Mouse (Mus musculus) embryonic stem cell, embryonic (primary cell): ENCODE results near the gene Rin3.

ENCODE experiments used
- CTCF ChIA-PET, 4 experiments: fragments of 300-600 bp in 2 of 4; fragments of 350-600 bp in 2 of 4; sonication (Branson Sonifier 250); formaldehyde crosslinking; loops; one replicate each; lab custom pipeline; 2022; ENCODE audit warnings: inconsistent platforms in 2 of 4; lab: Charles Lee
- POLR2A ChIA-PET, 4 experiments: fragments of 300-600 bp in 2 of 4; fragments of 350-600 bp in 2 of 4; sonication (Branson Sonifier 250); formaldehyde crosslinking; loops; one replicate each; lab custom pipeline; 2022; ENCODE audit warnings: antibody characterized with exemption in 4 of 4, inconsistent platforms in 1 of 4; lab: Charles Lee

Rin3 gene

DNA sequence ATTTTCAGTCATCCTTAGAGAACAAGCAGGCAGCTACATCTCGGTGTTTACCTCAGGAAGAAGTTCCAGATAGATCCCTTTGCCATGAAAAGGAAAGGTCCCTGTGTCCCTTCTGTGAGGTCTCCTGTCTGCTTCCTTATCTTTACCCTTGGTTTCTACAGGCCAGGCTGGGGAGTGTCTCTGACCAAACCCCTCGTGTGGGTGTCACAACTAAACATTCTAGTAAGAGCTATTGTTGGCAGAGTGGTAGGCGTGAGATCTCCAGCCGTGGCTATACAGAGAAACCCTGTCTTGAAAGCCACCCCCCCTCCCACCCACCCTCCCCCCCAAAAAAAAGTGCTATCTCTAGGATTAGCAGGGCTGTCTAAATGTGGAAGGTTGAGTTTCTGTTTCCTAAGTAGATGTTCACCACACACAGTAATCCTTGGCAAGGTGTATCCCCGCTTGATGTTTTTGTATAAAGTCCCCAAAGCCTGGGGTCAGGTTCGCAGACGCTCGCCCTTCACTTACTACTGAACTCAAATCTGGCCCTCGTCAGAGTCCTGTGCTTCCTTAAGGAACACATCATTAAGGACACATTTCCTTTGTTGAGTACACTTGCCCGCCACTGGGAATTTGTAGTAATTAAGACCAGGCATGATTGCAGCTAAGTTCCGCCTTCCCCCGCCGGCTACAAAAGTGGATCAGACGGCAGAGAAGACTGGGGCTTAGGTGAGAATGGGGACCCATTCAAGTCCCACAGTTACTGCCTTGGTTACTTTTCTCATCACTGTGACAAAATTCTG, 62.4 kb downstream of the Rin3 start:
- POLR2A ChIA-PET = interaction anchor here in 2 of 4 experiments (0.9 to 1.7 kb wide), 2 partner anchors 9 to 343 kb away, joined by 3 read pairs; no protein-coding TSS in a partner anchor

GRCm38 (mm10) chr12:102346507-102346906, 63.7 kb downstream of the Rin3 start:
- ChIA-PET CTCF (interaction anchor here (0.6 to 1.9 kb wide), 36 partner anchors 8 to 1757 kb away, joined by 3 to 14 read pairs (median 3); partner anchors contain the start of gene Slc24a4 (in 1 of the 4)), POLR2A (interaction anchor here in 2 of 4 experiments (0.7 to 1.7 kb wide), 3 partner anchors 8 to 346 kb away, joined by 3 read pairs; no protein-coding TSS in a partner anchor)

More for the DNA sequence above, 62.4 kb downstream of the Rin3 start:
- CTCF ChIA-PET = interaction anchor here in 3 of 4 experiments (0.6 to 1.9 kb wide), 7 partner anchors 9 to 372 kb away, joined by 3 to 8 read pairs (median 3); no protein-coding TSS in a partner anchor

- POLR2A ChIA-PET = no interaction called here
- CTCF ChIA-PET = no interaction called here
Observed at GRCm38 (mm10) chr12:102348447-102348846, 65.6 kb downstream of the Rin3 start.

DNA sequence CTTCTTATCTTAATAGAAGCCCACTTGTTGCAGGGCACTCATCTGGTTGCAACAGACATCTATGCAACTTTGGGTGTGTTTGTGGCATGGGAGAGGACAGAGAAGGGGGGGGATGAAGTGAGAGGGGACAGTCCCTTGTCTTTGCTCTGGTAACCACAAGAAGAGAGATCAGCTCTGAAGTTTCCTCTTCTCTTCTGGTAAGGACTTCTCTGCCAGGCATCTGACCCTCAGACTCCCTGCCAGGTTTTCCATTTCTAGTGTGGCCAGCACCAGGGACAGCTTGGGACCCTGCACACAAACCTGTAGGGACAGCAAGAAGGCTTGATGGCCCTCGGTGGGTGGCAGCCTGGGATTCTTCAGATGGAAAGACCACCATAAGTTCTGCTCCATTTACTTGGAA, 68.1 kb downstream of the Rin3 start:
- POLR2A ChIA-PET = no interaction called here
- CTCF ChIA-PET = no interaction called here

DNA sequence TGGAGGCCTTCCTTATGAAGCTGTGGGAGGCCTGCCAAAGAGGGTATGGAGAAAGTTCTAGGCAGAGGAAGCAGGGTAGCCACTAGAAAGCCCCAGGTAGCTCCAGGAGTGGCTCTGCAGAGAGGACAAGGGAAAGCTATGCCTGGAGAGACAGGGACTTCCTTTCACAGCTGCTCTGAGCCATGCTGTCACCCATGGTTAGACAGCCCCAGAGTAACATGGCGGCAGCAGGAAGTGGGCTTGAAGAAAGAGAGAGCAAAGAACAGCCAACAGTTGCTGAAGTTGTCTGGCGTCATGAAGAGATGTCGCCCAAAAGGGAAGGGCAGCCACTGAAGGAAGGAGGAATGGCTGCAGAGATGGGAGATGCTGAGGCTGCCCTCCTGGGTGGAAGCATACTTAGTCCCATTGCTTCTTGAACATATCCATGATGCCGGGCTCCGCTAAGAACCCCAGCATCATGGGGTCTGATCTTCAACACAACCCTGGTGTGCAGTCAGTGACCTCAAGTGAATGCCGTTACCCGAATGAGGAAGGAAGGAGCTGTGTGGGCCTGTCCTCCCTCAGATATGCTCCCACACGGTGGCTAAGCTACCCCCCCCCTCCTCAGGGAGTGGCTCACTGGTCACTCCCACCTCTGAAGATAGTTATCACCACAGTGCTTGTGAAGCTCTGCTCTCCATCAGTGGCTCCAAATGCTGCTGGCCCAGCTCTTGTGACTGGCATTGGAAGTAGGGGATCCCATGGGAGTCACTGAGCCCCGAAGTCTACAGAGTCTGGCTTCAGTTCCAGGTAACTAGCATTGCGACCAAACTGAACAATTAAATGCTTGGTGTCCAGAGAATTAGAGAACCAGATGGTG, 71.5 kb downstream of the Rin3 start:
- CTCF ChIA-PET = interaction anchor here in 2 of 4 experiments (1.0 to 1.1 kb wide), 2 partner anchors 8 kb away, joined by 3 to 4 read pairs; no protein-coding TSS in a partner anchor
- POLR2A ChIA-PET = interaction anchor here in 1 of 4 experiments (0.6 to 0.9 kb wide), 2 partner anchors 8 to 1249 kb away, joined by 3 to 5 read pairs; no protein-coding TSS in a partner anchor

DNA sequence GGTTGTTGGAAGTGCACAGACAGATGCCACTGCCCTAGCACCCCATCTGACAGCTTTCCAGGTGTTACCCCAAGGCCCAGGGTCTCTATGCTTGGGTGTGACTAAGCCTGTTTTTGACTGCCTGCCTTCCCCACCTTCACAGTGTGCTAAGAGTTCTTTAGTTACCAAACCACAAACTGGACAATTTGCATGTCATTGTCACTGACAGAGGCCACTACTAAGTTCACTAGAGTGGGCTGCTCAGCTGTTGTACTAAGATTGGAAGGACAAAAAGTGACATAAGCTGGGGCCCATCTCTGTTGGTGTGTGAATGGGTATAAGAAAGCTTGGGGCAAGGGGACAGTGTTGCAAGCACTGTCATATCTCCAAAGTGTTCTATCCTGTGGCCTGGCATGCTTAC, 72.9 kb downstream of the Rin3 start:
- ChIA-PET CTCF (interaction anchor here in 1 of 4 experiments (0.6 to 1.1 kb wide), 2 partner anchors 9 to 120 kb away, joined by 3 to 4 read pairs; no protein-coding TSS in a partner anchor), POLR2A (no interaction called here)

DNA sequence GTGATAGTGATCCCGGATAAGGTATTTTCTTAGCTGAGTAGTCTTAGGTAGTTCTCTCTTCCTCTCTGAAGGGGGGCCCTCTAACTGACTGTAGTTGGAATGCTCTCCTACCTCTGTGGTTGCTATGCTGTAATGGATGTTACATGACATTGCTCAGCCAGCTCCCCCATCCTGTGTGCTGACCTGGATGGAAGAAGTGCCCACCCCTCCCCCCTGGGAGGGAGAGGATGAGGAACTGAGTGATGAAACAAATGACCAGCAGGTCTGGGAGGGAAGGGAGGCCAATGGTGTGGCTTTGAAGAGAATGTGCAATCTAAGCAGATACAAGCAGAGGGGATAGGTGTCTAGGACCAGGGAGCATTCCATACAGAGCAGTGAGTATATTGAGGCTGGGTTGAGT, 73.9 kb downstream of the Rin3 start:
- ChIA-PET POLR2A (no interaction called here), CTCF (interaction anchor here in 1 of 4 experiments (0.6 kb wide), 1 partner anchor 104 kb away, joined by 3 read pairs; no protein-coding TSS in a partner anchor)

GRCm38 (mm10) chr12:102359390-102359789, 76.5 kb downstream of the Rin3 start:
- POLR2A ChIA-PET = no interaction called here
- CTCF ChIA-PET = no interaction called here

GRCm38 (mm10) chr12:102361189-102362161, 78.6 kb downstream of the Rin3 start:
- POLR2A ChIA-PET = interaction anchor here in 2 of 4 experiments (0.6 to 1.0 kb wide), 3 partner anchors 8 to 99 kb away, joined by 3 to 5 read pairs (median 3); no protein-coding TSS in a partner anchor
- CTCF ChIA-PET = no interaction called here

GRCm38 (mm10) chr12:102365016-102365415, 82.2 kb downstream of the Rin3 start:
- POLR2A ChIA-PET = no interaction called here
- CTCF ChIA-PET = interaction anchor here in 1 of 4 experiments (0.6 kb wide), 1 partner anchor 147 kb away, joined by 6 read pairs; no protein-coding TSS in a partner anchor

DNA sequence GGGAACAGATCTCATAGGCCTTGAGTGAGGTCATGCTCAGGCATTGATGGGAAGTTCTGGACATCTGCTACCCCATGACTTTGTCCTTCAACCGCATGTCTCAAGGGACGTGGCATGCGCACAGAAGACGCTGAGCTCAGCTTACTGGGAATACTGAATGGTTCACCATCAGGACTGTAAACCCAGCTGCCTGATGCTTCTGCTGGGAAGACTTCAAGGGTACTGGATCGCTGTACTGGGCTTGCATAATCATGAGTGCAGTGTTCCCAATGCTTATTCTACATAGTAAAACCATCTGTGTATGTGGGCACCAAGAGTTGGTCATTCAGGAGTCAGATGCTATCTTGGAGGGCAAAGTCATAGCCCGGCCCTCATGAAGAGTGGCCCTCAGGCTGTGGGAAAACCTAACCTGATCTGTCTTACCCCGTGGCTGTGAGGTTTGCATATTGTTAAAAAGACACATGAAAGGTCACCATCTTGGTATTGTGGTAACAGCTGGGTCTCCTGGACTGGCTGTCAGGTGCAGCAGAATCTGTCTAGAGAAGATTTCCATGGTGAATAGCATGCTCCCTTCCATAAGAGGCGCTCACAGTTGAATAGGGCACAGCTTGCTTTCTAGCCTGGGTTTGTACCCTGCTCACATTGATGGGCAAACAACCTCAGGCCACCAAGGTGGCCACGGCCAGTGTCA, 83.4 kb downstream of the Rin3 start:
- POLR2A ChIA-PET = interaction anchor here in 1 of 4 experiments (0.8 kb wide), 1 partner anchor 512 kb away, joined by 4 read pairs; no protein-coding TSS in a partner anchor
- CTCF ChIA-PET = no interaction called here

- CTCF ChIA-PET = no interaction called here
- POLR2A ChIA-PET = interaction anchor here in 1 of 4 experiments (0.8 kb wide), 1 partner anchor 513 kb away, joined by 4 read pairs; no protein-coding TSS in a partner anchor
Observed at GRCm38 (mm10) chr12:102367075-102367474, 84.2 kb downstream of the Rin3 start.

GRCm38 (mm10) chr12:102368066-102368465, 85.2 kb downstream of the Rin3 start:
- CTCF ChIA-PET = interaction anchor here in 1 of 4 experiments (1.6 kb wide), 1 partner anchor 24 kb away, joined by 3 read pairs; no protein-coding TSS in a partner anchor
- POLR2A ChIA-PET = no interaction called here

GRCm38 (mm10) chr12:102368556-102368955, 85.7 kb downstream of the Rin3 start:
- ChIA-PET CTCF (interaction anchor here in 1 of 4 experiments (1.6 kb wide), 1 partner anchor 24 kb away, joined by 3 read pairs; no protein-coding TSS in a partner anchor), POLR2A (interaction anchor here in 1 of 4 experiments (0.7 kb wide), 1 partner anchor 860 kb away, joined by 4 read pairs; no protein-coding TSS in a partner anchor)

DNA sequence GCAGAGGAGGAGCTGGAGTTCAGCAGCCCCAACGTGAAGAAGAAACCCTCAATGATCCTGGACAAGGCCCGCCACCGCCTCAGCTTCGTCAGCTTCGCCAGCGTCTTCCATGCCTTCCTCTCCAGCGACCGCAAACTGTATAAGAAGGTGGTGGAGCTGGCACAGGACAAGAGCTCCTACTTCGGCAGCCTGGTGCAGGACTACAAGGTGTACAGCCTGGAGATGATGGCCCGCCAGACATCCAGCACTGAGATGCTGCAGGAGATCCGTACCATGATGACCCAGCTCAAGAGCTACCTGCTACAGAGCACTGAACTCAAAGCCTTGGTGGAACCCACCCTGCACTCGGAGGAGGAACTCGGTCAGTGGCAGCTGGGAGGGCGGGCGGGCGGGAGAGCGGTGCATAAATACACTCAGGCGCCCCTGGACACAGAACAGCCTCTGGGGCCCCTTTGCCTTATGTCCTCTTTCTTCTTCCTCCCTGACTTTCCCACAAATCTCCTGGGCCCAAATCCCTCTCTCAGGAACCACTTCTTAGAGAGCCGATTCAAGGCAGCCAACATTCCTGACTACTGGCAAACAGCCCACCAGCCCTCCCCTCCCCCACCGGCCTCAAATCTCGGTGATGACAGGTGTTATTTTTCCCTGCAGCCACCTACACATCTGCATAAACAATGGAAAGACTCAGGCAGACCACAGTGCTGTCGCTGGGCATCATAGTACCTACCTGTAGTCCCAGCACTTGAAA, 86.8 kb downstream of the Rin3 start:
- POLR2A ChIA-PET = interaction anchor here in 1 of 4 experiments (0.8 kb wide), 1 partner anchor 212 kb away, joined by 3 read pairs; no protein-coding TSS in a partner anchor
- CTCF ChIA-PET = interaction anchor here in 3 of 4 experiments (0.5 to 1.6 kb wide), 5 partner anchors 18 to 689 kb away, joined by 3 to 5 read pairs (median 4); no protein-coding TSS in a partner anchor
